Mouse (Mus musculus): Measurements from ENCODE around the gene Setx. TPM values are rescaled to one million over a fixed set of nuclear protein-coding genes. Genes with fewer than 3 reads are reported as not detected.

The Setx gene
- polyA plus RNA-seq (2012; ENCODE audit: low replicate concordance), result 3.0 and 6.5 TPM in 2 replicates

GRCm38 (mm10) chr2:29123907-29124569, at the start of gene Setx:
Setx (plus strand) TSS chr2:29124181.

Other genes with a start within 250 kb of the Setx start
- not detected in 2 replicates for gene Barhl1, start 207.5 kb upstream of the Setx start, polyA plus RNA-seq (2012; ENCODE audit: low replicate concordance)
- gene Cfap77, start 69.1 kb upstream of the Setx start, polyA plus RNA-seq (2012; ENCODE audit: low replicate concordance), result 0.13 and 0.43 TPM in 2 replicates
- 1.9 and 4.4 TPM in 2 replicates for gene Ttf1, start 63.9 kb upstream of the Setx start, polyA plus RNA-seq (2012; ENCODE audit: low replicate concordance)
- gene Ntng2, start 128.8 kb downstream of the Setx start, polyA plus RNA-seq (2012; ENCODE audit: low replicate concordance), result 15.1 and 15.4 TPM in 2 replicates
- 17.3 and 82.7 TPM in 2 replicates for gene Med27, start 222.6 kb downstream of the Setx start, polyA plus RNA-seq (2012; ENCODE audit: low replicate concordance)